7 mouse cellular contexts compared by ENCODE assay signal in the genomic region with DNA sequence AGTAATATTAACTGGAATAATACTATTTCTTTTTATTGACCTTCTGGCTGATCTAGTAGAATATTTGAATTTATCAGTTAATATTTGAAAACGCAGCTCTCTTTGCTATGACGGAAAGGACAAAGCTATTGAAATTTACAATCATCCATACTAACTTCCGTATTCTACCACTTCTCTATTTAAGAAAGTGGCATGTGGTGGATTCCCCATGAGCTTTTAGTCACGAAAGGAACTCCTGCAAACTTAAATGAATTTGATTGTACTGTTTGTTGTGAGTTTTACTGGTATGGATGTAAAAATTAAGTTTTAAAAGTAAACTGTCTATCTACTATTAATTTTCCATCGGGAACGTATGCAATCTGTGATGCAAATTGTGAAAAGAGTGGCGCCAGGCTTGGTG. TPM values are rescaled to one million over a fixed set of nuclear protein-coding genes. Genes with fewer than 3 reads are reported as not detected.
A peak's percentile ranks its signal among the peaks of the same experiment; 100 is the strongest.
DNase-seq lines count a peak whose midpoint lies in the region; ATAC-seq lines count a peak whose summit lies in the region.

No protein-coding gene starts in this region.

- H3K27me3 ChIP-seq in neural tube, embryonic 11.5 days (ENCODE audit: control insufficient read depth, insufficient read depth, low read length): no peaks in the 10 kb centered on the region
- no peaks in the 10 kb centered on the region for H3K27me3 ChIP-seq in forebrain, embryonic 12.5 days
- H3K27me3 ChIP-seq in liver, embryonic 12.5 days (replicated peaks): no peaks in the 10 kb centered on the region
- H3K27me3 ChIP-seq in stomach, embryonic 16.5 days (ENCODE audit: control insufficient read depth, insufficient read depth, low read length): no peaks in the 10 kb centered on the region

- no peak for ATAC-seq in neural tube, embryonic 11.5 days (ENCODE audit: insufficient read depth, low FRiP score, low TSS enrichment)
- no peak for ATAC-seq in forebrain, embryonic 12.5 days (ENCODE audit: low FRiP score)
- no peak for ATAC-seq in liver, embryonic 12.5 days
- ATAC-seq in stomach, embryonic 16.5 days (ENCODE audit: insufficient read depth, low FRiP score): no peak
- no peak for ATAC-seq in megakaryocyte progenitor cell, adult 5-6 weeks (replicated peaks; ENCODE audit: poor library complexity)

- no peaks in the 10 kb centered on the region for H3K36me3 ChIP-seq in neural tube, embryonic 11.5 days (ENCODE audit: control insufficient read depth, insufficient read depth, low read length)
- H3K36me3 ChIP-seq in forebrain, embryonic 12.5 days (replicated peaks): no peaks in the 10 kb centered on the region
- H3K36me3 ChIP-seq in liver, embryonic 12.5 days: no peaks in the 10 kb centered on the region
- H3K36me3 ChIP-seq in stomach, embryonic 16.5 days (ENCODE audit: control insufficient read depth, insufficient read depth, low read length): no peaks in the 10 kb centered on the region

- no peaks in the 10 kb centered on the region for H3K4me1 ChIP-seq in neural tube, embryonic 11.5 days (ENCODE audit: control insufficient read depth, insufficient read depth, low read length)
- peaks cover 16% of the 10 kb centered on the region for H3K4me1 ChIP-seq in forebrain, embryonic 12.5 days
- peaks cover 42% of the 10 kb centered on the region for H3K4me1 ChIP-seq in liver, embryonic 12.5 days
- peaks cover 13% of the 10 kb centered on the region for H3K4me1 ChIP-seq in stomach, embryonic 16.5 days (ENCODE audit: control insufficient read depth, insufficient read depth, low read length)

- no peak overlapping the region for H3K27ac ChIP-seq in neural tube, embryonic 11.5 days (ENCODE audit: low read depth, low read length)
- H3K27ac ChIP-seq in forebrain, embryonic 12.5 days: no peak overlapping the region
- no peak overlapping the region for H3K27ac ChIP-seq in liver, embryonic 12.5 days
- no peak overlapping the region for H3K27ac ChIP-seq in stomach, embryonic 16.5 days (ENCODE audit: low read length)

- H3K4me3 ChIP-seq in neural tube, embryonic 11.5 days (ENCODE audit: low read depth, low read length): no peak overlapping the region; the same call in 1 of the 2 replicates
- H3K4me3 ChIP-seq in forebrain, embryonic 12.5 days (replicated peaks): peak overlapping the region; percentile 41
- peak overlapping the region; percentile 62 for H3K4me3 ChIP-seq in liver, embryonic 12.5 days
- peak overlapping the region; percentile 68 for H3K4me3 ChIP-seq in stomach, embryonic 16.5 days (replicated peaks; ENCODE audit: low read length)

- DNase-seq in neural tube, embryonic 11.5 days (ENCODE audit: low spot score): no peak
- no peak for DNase-seq in neural tube, embryonic 10.5 days (ENCODE audit: extremely low spot score, low spot score)
- DNase-seq in spleen, postnatal 14 days (ENCODE audit: low spot score in 2 of 2): no peak

- H3K4me2 ChIP-seq in neural tube, embryonic 11.5 days (ENCODE audit: low read depth): peak overlapping the region; percentile 57
- peak overlapping the region; percentile 68 for H3K4me2 ChIP-seq in forebrain, embryonic 12.5 days
- H3K4me2 ChIP-seq in liver, embryonic 12.5 days: peak overlapping the region; percentile 82
- peak overlapping the region; percentile 88 for H3K4me2 ChIP-seq in stomach, embryonic 16.5 days (ENCODE audit: low read depth, low read length)

- no peak overlapping the region for H3K9ac ChIP-seq in neural tube, embryonic 11.5 days (ENCODE audit: low read length)
- H3K9ac ChIP-seq in forebrain, embryonic 12.5 days: no peak overlapping the region
- H3K9ac ChIP-seq in liver, embryonic 12.5 days: peak overlapping the region; percentile 68
- peak overlapping the region; percentile 75; the same call in 1 of the 2 replicates for H3K9ac ChIP-seq in stomach, embryonic 16.5 days (ENCODE audit: low read length)

- WGBS in neural tube, embryonic 11.5 days: 46% methylated on average over 7 of the region's 7 CpGs
- 39% methylated on average over 7 of the region's 7 CpGs for WGBS in forebrain, embryonic 12.5 days
- 26% methylated on average over 7 of the region's 7 CpGs for WGBS in liver, embryonic 12.5 days (ENCODE audit: insufficient replicate concordance)
- WGBS in stomach, embryonic 16.5 days: 32% methylated on average over 7 of the region's 7 CpGs

- H3K9me3 ChIP-seq in neural tube, embryonic 11.5 days (ENCODE audit: control insufficient read depth, low read length): no peaks in the 10 kb centered on the region
- H3K9me3 ChIP-seq in forebrain, embryonic 12.5 days: no peaks in the 10 kb centered on the region
- no peaks in the 10 kb centered on the region for H3K9me3 ChIP-seq in liver, embryonic 12.5 days (replicated peaks)
- H3K9me3 ChIP-seq in stomach, embryonic 16.5 days (replicated peaks; ENCODE audit: control insufficient read depth, low read length): no peaks in the 10 kb centered on the region

RNA-seq across cellular contexts. Expression of a gene that starts 0.8 kb away (rescaled TPM):
- polyA plus RNA-seq in neural tube, embryonic 11.5 days (2014; fragmentation: Nextera tagmentation; extraction: Ambion mirVana): 1.3 and 1.5 TPM in 2 replicates
- polyA plus RNA-seq in forebrain, embryonic 12.5 days (2016; fragmentation: Nextera tagmentation; extraction: Ambion mirVana): 1.7 and 1.9 TPM in 2 replicates
- polyA plus RNA-seq in liver, embryonic 12.5 days (2016; fragmentation: Nextera tagmentation; extraction: Ambion mirVana): 1.4 and 1.5 TPM in 2 replicates
- polyA plus RNA-seq in stomach, embryonic 16.5 days (2015; fragmentation: Nextera tagmentation; extraction: Ambion mirVana): 5.8 and 6.6 TPM in 2 replicates
- 32.2 and 33.6 TPM in 2 replicates for total RNA-seq in megakaryocyte progenitor cell, adult 5-6 weeks (2015)
- 25.4 and 42.3 TPM in 2 replicates for total RNA-seq in megakaryocyte progenitor cell, adult 5-6 weeks (2017)

RNA-seq across cellular contexts. Expression of a gene that starts 30.7 kb away (rescaled TPM):
- 19.7 and 20.4 TPM in 2 replicates for polyA plus RNA-seq in neural tube, embryonic 11.5 days (2014; fragmentation: Nextera tagmentation; extraction: Ambion mirVana)
- 15.0 and 16.2 TPM in 2 replicates for polyA plus RNA-seq in forebrain, embryonic 12.5 days (2016; fragmentation: Nextera tagmentation; extraction: Ambion mirVana)
- polyA plus RNA-seq in liver, embryonic 12.5 days (2016; fragmentation: Nextera tagmentation; extraction: Ambion mirVana): 7.5 TPM in 2 replicates
- polyA plus RNA-seq in stomach, embryonic 16.5 days (2015; fragmentation: Nextera tagmentation; extraction: Ambion mirVana): 19.0 and 21.3 TPM in 2 replicates
- total RNA-seq in megakaryocyte progenitor cell, adult 5-6 weeks (2015): 4.3 TPM in 2 replicates
- 2.0 and 3.3 TPM in 2 replicates for total RNA-seq in megakaryocyte progenitor cell, adult 5-6 weeks (2017)

RNA-seq across cellular contexts. Expression of a gene that starts 47.3 kb away (rescaled TPM):
- polyA plus RNA-seq in neural tube, embryonic 11.5 days (2014; fragmentation: Nextera tagmentation; extraction: Ambion mirVana): 8.7 and 10.1 TPM in 2 replicates
- 8.6 and 9.2 TPM in 2 replicates for polyA plus RNA-seq in forebrain, embryonic 12.5 days (2016; fragmentation: Nextera tagmentation; extraction: Ambion mirVana)
- polyA plus RNA-seq in liver, embryonic 12.5 days (2016; fragmentation: Nextera tagmentation; extraction: Ambion mirVana): 4.1 TPM in 2 replicates
- 13.8 and 14.3 TPM in 2 replicates for polyA plus RNA-seq in stomach, embryonic 16.5 days (2015; fragmentation: Nextera tagmentation; extraction: Ambion mirVana)
- 14.5 and 18.7 TPM in 2 replicates for total RNA-seq in megakaryocyte progenitor cell, adult 5-6 weeks (2015)
- 11.6 and 13.9 TPM in 2 replicates for total RNA-seq in megakaryocyte progenitor cell, adult 5-6 weeks (2017)

Comparison
In these comparisons a context has a peak if more than half of its experiments do, and no peak if none do; other contexts are left out.
1. H3K9ac ChIP-seq: peak in liver, embryonic 12.5 days (single experiment) and stomach, embryonic 16.5 days (single experiment); none in neural tube, embryonic 11.5 days (single experiment) and forebrain, embryonic 12.5 days (single experiment).
2. Peak in every context shown above with its lines, with median percentiles within 50 percentile points of each other: H3K4me2 ChIP-seq.